Mouse (Mus musculus): Measurements from ENCODE around the gene Hps3.
"Not testable (repeated sequence)": the region's sequence is repeated elsewhere in the genome, so short reads cannot be mapped to it uniquely, and the experiment has no call there.

The Hps3 gene

GRCm38 (mm10) chr3:19949401-19949800 lies 85.7 kb downstream of the Hps3 start:
- not testable (repeated sequence) for DNase-seq (ENCODE audit: low read depth, low spot score)

GRCm38 (mm10) chr3:19948552-19948951 lies 86.6 kb downstream of the Hps3 start:
- DNase-seq (ENCODE audit: low read depth, low spot score): no peak

All from R1 (cell line).